Mouse (Mus musculus) gastrocnemius, adult 18-20 months (tissue): ENCODE measurements around the gene Gm10139. TPM values are rescaled to one million over a fixed set of nuclear protein-coding genes. Genes with fewer than 3 reads are reported as not detected.
"Not testable (repeated sequence)": the region's sequence is repeated elsewhere in the genome, so short reads cannot be mapped to it uniquely, and the experiment has no call there.

Experiments
- DNase-seq: peaks from one replicate; pipeline ENCODE4 v3.0.0; 2021; ENCODE audit warnings: low spot score
- long read RNA-seq, 2 experiments: library from polyadenylated mRNA; stranded (forward); transcript quantifications; one replicate each; pipeline ENCODE4 v2.0.0; 2021
- total RNA-seq, 2 experiments: library from RNA; stranded (reverse); gene quantifications; 2 replicates each; pipeline ENCODE4 v1.2.3; 2021

The Gm10139 gene
- not detected for total RNA-seq
- long read RNA-seq, experiment 1: 0 reads
- long read RNA-seq, experiment 2: 0 reads

DNA sequence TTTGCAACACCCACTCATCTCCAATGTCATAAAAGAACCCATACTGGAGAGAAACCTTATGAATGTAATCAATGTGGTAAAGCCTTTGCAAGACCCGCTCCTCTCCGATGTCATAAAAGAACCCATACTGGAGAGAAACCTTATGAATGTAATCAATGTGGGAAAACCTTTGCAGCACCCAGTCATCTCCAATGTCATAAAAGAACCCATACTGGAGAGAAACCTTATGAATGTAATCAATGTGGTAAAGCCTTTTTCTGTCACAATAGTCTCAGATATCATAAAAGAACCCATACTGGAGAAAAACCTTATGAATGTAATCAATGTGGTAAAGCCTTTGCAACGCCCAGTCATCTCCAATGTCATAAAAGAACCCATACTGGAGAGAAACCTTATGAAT, at the start of gene Gm10139:
Gene Gm10139, plus strand, starts transcription at position 301 of the 400 bp plus-strand sequence.
- not testable (repeated sequence) for DNase-seq

GRCm38 (mm10) chr13:65557636-65558035, 45.2 kb downstream of the Gm10139 start:
- DNase-seq: not testable (repeated sequence)

Other genes with a start within 250 kb of the Gm10139 start
- 1 to 10 TPM; 8.0 to 9.0 TPM for gene Zfp369, start 233.9 kb upstream of the Gm10139 start, total RNA-seq